Mouse (Mus musculus): Measurements from ENCODE around the gene Tefm. TPM values are rescaled to one million over a fixed set of nuclear protein-coding genes. Genes with fewer than 3 reads are reported as not detected.

Gene Tefm
- polyA plus RNA-seq, 1 experiment from 2014 or later: 33.0 TPM

DNA sequence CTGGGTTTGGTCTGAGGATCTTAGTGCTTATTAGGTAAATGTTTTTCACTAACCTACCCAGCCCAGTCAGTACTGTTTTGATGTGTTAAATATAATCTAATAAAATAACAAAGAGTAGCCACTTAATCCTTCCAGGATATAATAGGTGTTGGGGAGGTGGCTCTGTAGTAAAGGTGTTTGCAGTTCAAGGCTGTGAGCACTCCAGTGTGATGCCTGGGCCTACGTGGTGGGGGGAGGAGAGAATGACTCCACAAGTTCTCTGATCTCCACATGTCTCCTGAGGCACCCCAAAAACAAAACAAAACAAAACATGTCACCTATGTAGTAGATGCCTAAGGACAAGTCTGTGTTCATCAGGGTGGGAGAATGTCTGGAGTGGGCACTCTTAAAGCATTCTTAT is 9.9 kb downstream of the Tefm start:
- DNase-seq (ENCODE audit: low spot score): no peak
- Histone ChIP-seq H3K9me3 (replicated peaks) (no peaks in the 10 kb centered on the region), H3K27ac (no peak overlapping the region), H3K36me3 (peaks cover 95% of the 10 kb centered on the region), H3K4me3 (no peak overlapping the region), H3K4me1 (no peaks in the 10 kb centered on the region), H3K27me3 (ENCODE audit: low read depth, poor library complexity, severe bottlenecking) (no peaks in the 10 kb centered on the region)
- WGBS: 63% methylated on average over 1 of the region's 1 CpGs

DNA sequence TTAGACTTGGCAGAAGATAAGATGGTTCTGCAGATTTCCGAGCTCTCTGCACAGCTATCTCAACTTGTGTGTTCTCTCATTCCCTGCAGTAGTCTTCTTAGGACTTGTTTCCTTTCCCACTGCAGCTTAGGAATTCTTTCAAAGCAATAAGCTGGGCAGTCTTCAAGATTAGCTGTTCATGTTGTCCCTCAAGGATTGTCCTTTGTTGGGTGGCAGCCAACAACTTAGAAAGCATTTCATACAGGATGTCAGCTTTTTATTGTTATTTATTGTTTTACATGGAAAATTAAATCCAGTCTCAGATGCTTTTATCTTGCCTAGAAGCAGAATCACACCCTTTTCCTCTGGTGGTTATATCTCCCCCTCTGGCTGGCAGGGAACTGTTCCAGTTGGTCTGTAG is 25.6 kb downstream of the Tefm start:
- Histone ChIP-seq H3K9me3 (replicated peaks) (no peaks in the 10 kb centered on the region), H3K36me3 (peaks cover 94% of the 10 kb centered on the region), H3K27ac (no peak overlapping the region), H3K4me1 (no peaks in the 10 kb centered on the region), H3K4me3 (no peak overlapping the region), H3K27me3 (ENCODE audit: low read depth, poor library complexity, severe bottlenecking) (no peaks in the 10 kb centered on the region)
- no peak for DNase-seq (ENCODE audit: low spot score)
- 95% methylated on average over 1 of the region's 1 CpGs for WGBS

DNA sequence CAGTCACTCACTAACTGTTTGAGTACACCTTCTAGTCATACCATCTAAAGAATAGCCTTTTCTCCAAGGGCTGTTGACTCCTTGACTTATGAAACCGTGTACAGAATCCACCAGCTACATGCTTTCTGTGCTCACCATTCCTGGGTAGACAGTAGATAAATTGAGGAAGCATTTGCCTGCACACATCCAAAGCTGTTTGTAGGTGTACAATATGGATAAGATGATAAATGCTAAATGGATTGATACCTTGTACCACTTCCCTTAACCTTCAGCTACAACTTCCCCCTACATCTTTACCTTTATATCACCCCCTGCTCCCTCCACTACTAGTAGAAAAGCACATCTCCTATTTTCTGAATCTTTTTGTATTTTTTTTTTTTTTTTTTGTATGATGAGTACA is 37.6 kb downstream of the Tefm start:
- 89% methylated on average over 1 of the region's 1 CpGs for WGBS
- DNase-seq (ENCODE audit: low spot score): no peak
- Histone ChIP-seq H3K27me3 (ENCODE audit: low read depth, poor library complexity, severe bottlenecking) (no peaks in the 10 kb centered on the region), H3K27ac (no peak overlapping the region), H3K4me1 (no peaks in the 10 kb centered on the region), H3K4me3 (no peak overlapping the region), H3K9me3 (replicated peaks) (no peaks in the 10 kb centered on the region), H3K36me3 (peaks cover 98% of the 10 kb centered on the region)

DNA sequence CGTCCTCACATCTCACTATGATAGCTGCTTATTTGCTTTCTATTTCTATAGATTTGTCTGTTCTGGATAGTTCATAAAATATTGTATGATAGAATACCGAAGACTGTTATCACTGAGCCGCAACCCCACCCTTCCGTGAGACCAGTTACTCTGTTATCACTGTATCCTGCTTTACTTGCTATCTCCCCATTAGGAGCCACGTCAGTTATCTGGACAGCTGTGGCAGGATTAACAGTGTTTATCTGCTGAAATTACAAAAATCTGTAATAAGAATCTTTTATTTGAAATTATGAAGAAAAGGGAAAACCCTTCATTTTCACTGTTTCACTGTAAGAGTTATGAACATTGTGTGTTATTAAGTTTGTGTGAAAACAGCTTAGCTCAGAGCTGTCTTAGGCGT is 40.7 kb downstream of the Tefm start:
- no peak overlapping the region for H3K27ac ChIP-seq
- no peaks in the 10 kb centered on the region for H3K27me3 ChIP-seq (ENCODE audit: low read depth, poor library complexity, severe bottlenecking)
- no peaks in the 10 kb centered on the region for H3K4me1 ChIP-seq
- no peaks in the 10 kb centered on the region for H3K9me3 ChIP-seq (replicated peaks)
- WGBS: 94% methylated on average over 6 of the region's 6 CpGs
- DNase-seq (ENCODE audit: low spot score): no peak
- no peak overlapping the region for H3K4me3 ChIP-seq
- H3K36me3 ChIP-seq: peaks cover 96% of the 10 kb centered on the region

DNA sequence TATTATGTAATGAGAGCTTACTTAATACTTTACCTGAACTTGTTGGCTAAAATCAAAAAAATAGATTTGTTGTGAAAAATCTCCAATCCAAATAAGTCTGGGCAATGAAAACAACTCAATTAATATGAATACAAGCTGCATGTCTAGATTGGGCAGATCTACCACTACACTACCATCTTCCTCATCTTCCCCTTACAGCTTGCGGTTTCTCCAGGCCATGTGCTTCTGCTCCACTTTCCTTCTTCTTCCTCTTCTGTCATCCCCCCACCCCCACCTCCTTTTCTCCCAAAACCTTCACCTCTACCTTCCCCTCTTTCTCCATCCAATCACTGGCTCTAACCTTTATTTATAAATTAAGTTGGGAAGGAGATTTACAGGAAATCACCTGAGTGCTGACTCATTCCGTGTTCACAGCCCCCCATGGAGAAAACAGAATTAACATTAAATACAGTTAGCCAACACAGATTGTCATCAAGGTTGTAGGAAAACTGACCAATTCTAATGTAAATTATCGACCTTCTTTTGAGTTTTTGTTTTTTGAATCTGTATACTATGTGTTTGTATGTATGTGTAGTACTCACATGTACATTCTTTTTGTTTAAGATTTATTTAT is 43.4 kb downstream of the Tefm start:
- Histone ChIP-seq H3K27me3 (ENCODE audit: low read depth, poor library complexity, severe bottlenecking) (no peaks in the 10 kb centered on the region), H3K27ac (no peak overlapping the region), H3K4me3 (no peak overlapping the region), H3K36me3 (peaks cover 96% of the 10 kb centered on the region), H3K4me1 (no peaks in the 10 kb centered on the region), H3K9me3 (replicated peaks) (no peaks in the 10 kb centered on the region)
- no peak for DNase-seq (ENCODE audit: low spot score)
- 91% methylated on average over 3 of the region's 3 CpGs for WGBS

DNA sequence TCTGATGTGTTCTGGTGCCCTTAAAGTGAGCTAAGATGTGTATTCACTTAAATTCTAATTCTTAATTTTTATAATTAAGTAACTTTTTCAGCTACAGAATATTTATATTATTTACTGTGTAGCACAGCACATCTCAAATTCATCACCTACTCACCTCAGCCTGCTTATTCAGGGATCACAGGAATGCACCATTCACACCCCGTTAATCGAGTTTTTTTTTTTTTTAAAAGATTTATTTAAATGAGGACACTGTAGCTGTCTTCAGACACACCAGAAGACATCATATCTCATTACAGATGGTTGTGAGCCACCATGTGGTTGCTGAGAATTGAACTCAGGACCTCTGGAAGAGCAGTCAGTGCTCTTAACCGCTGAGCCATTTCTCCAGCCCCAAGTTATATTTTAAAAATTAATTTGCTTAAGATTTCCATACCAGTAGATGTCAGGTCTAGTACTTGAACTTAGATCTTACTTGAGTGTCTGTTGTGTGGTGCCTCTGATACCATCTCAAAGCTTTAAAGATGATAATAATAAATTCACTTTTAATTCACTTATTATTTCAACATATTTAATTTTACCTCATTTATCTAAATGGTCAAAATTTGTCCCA is 51.3 kb downstream of the Tefm start:
- H3K4me3 ChIP-seq: peak overlapping the region; percentile 97
- H3K9me3 ChIP-seq (replicated peaks): no peaks in the 10 kb centered on the region
- peaks cover 32% of the 10 kb centered on the region for H3K36me3 ChIP-seq
- H3K27ac ChIP-seq: no peak overlapping the region
- peaks cover 10% of the 10 kb centered on the region for H3K4me1 ChIP-seq
- no peaks in the 10 kb centered on the region for H3K27me3 ChIP-seq (ENCODE audit: low read depth, poor library complexity, severe bottlenecking)
- DNase-seq (ENCODE audit: low spot score): no peak
- WGBS: 71% methylated on average over 3 of the region's 3 CpGs

DNA sequence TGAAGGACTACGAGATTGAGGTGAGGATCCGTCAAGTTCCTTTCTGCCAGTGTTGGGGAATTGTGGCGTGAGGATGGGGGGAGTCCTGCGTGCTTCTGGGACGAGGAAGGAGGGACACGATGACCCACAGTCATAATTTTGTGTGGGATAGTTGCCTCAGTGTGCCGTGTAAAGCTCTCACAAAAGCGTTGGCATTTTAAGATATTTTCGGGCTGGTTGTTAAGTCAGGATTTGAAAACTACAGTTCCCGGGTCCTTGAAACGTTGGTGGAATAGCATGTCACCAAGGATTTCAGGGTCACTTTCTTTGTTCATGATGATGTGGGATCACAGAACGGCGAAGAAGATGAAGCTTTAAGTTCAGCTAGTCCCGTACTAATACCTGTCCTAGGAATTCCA is 52.2 kb downstream of the Tefm start:
- H3K27ac ChIP-seq: peak overlapping the region; percentile 94
- H3K9me3 ChIP-seq (replicated peaks): no peaks in the 10 kb centered on the region
- H3K4me1 ChIP-seq: peaks cover 10% of the 10 kb centered on the region
- WGBS: under 1% methylated on average over 14 of the region's 14 CpGs
- DNase-seq (ENCODE audit: low spot score): no peak
- H3K36me3 ChIP-seq: peaks cover 23% of the 10 kb centered on the region
- H3K27me3 ChIP-seq (ENCODE audit: low read depth, poor library complexity, severe bottlenecking): no peaks in the 10 kb centered on the region
- H3K4me3 ChIP-seq: peak overlapping the region; percentile 97

DNA sequence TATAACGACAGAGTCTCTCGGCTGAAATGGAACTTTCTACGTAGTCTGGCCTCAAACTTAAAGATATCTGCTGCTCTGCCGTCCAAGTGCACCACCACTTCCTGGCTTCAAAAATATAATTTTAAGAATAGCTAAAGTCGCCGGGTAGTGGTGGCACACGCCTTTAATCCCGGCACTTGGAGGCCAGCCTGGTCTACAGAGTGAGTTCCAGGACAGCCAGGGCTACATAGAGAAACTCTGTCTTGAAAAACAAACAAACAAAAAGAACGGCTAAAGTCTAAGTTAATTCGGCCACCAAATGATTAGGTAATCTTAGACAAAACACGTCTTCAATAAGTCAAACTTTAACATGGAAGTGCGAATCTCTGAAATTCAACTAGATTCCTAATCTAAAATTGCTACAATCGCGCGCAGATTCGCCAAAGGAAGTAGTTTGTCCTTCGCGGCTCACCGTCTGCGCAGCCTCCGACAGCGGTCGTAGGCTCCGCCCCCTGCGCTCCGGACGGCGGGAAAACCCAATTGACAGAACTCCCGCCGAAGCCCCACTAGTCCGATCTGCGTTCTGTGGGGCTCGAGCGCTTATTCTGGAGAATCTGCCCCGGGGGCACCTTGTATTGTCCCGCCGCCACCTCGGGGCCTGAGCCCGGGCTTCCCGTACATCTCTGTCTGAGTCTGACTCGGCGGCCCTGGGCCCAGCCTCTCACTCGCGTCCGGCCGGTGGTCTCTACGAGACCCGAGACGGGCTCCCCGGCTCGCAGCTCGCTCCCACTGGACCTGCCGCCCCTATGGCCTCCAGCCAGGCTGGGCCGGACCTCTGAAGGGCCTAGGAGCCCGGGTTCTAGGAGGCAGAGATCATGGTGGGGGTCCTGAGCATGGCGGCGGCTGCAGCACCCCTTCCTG is 52.8 kb downstream of the Tefm start, which contains the start of gene Atad5:
Gene Atad5, plus strand, starts transcription at position 484 of the 900 bp plus-strand sequence.
- peak; percentile 92 for DNase-seq (ENCODE audit: low spot score)
- H3K4me1 ChIP-seq: peaks cover 10% of the 10 kb centered on the region
- WGBS: 6% methylated on average over 57 of the region's 57 CpGs
- H3K4me3 ChIP-seq: peak within 1 kb of the TSS; percentile 97
- H3K36me3 ChIP-seq: peaks cover 17% of the 10 kb centered on the region
- H3K9me3 ChIP-seq (replicated peaks): no peaks in the 10 kb centered on the region
- no peaks in the 10 kb centered on the region for H3K27me3 ChIP-seq (ENCODE audit: low read depth, poor library complexity, severe bottlenecking)
- H3K27ac ChIP-seq: peak within 1 kb of the TSS; percentile 94

DNA sequence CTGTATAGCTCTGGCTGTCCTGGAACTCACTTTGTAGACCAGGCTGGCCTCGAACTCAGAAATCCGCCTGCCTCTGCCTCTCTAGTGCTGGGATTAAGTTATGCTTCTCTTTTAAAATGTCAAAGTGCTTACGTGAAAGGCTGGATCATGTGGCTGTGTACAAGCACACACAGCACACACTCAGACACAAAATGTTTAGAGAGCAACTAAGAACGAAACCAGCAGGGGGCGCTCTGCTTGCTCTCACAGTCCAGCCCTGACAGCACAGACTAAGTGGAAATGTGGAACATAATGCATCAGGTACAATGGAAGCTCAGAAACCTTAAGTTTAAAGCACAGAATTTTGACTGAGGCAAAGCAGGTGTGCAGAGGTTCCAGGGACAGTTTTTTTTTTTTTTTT is 55.1 kb downstream of the Tefm start:
- DNase-seq (ENCODE audit: low spot score): peak; percentile 93
- Histone ChIP-seq H3K27ac (no peak overlapping the region), H3K36me3 (peaks cover 4% of the 10 kb centered on the region), H3K4me1 (peaks cover 10% of the 10 kb centered on the region), H3K27me3 (ENCODE audit: low read depth, poor library complexity, severe bottlenecking) (no peaks in the 10 kb centered on the region), H3K4me3 (no peak overlapping the region), H3K9me3 (replicated peaks) (no peaks in the 10 kb centered on the region)
- 18% methylated on average over 5 of the region's 5 CpGs for WGBS

Other genes starting within 250 kb of the Tefm start
- 72.3 and 77.1 TPM in 2 replicates for gene Utp6, start 179.8 kb downstream of the Tefm start, polyA plus RNA-seq (2016; fragmentation: Nextera tagmentation; extraction: Ambion mirVana)
- gene Suz12, start 149.1 kb downstream of the Tefm start, polyA plus RNA-seq (2016; fragmentation: Nextera tagmentation; extraction: Ambion mirVana): 21.1 and 22.5 TPM in 2 replicates
- 57.9 and 58.2 TPM in 2 replicates for gene Crlf3, start 61.2 kb downstream of the Tefm start, polyA plus RNA-seq (2016; fragmentation: Nextera tagmentation; extraction: Ambion mirVana)
- gene Atad5, start 52.8 kb downstream of the Tefm start, polyA plus RNA-seq (2016; fragmentation: Nextera tagmentation; extraction: Ambion mirVana): 17.2 and 19.9 TPM in 2 replicates
- gene Adap2, start 11.9 kb upstream of the Tefm start, polyA plus RNA-seq (2016; fragmentation: Nextera tagmentation; extraction: Ambion mirVana): 0.21 and 0.46 TPM in 2 replicates
- gene Rnf135, start 41.7 kb upstream of the Tefm start, polyA plus RNA-seq (2016; fragmentation: Nextera tagmentation; extraction: Ambion mirVana): 4.2 and 5.0 TPM in 2 replicates
- 51.9 and 53.4 TPM in 2 replicates for gene Rhot1, start 66.8 kb upstream of the Tefm start, polyA plus RNA-seq (2016; fragmentation: Nextera tagmentation; extraction: Ambion mirVana)
- gene Rhbdl3, start 158.7 kb upstream of the Tefm start, polyA plus RNA-seq (2016; fragmentation: Nextera tagmentation; extraction: Ambion mirVana): 0.34 and 0.85 TPM in 2 replicates
- 21.3 and 25.0 TPM in 2 replicates for gene 5730455P16Rik, start 235.9 kb upstream of the Tefm start, polyA plus RNA-seq (2016; fragmentation: Nextera tagmentation; extraction: Ambion mirVana)
- 295 and 314 TPM in 2 replicates for gene Zfp207, start 241.1 kb upstream of the Tefm start, polyA plus RNA-seq (2016; fragmentation: Nextera tagmentation; extraction: Ambion mirVana)